Mouse (Mus musculus): ENCODE measurements around the gene Serpinb6a. TPM values are rescaled to one million over a fixed set of nuclear protein-coding genes. Genes with fewer than 3 reads are reported as not detected.

Gene Serpinb6a
- polyA plus RNA-seq, 1 experiment from 2014 or later: 38.8 TPM

Other genes starting within 250 kb of the Serpinb6a start
- not detected in 2 replicates for gene Serpinb6e, start 159.4 kb downstream of the Serpinb6a start, polyA plus RNA-seq (2016; fragmentation: Nextera tagmentation; extraction: Ambion mirVana)
- gene Serpinb6c, start 97.1 kb downstream of the Serpinb6a start, polyA plus RNA-seq (2016; fragmentation: Nextera tagmentation; extraction: Ambion mirVana): 0.29 TPM in 2 replicates
- gene Nqo2, start 38.1 kb downstream of the Serpinb6a start, polyA plus RNA-seq (2016; fragmentation: Nextera tagmentation; extraction: Ambion mirVana): 13.9 and 18.9 TPM in 2 replicates
- gene Ripk1, start 431 bp downstream of the Serpinb6a start, polyA plus RNA-seq (2016; fragmentation: Nextera tagmentation; extraction: Ambion mirVana): 8.7 and 10.4 TPM in 2 replicates
- 34.3 and 35.4 TPM in 2 replicates for gene Bphl, start 34.8 kb upstream of the Serpinb6a start, polyA plus RNA-seq (2016; fragmentation: Nextera tagmentation; extraction: Ambion mirVana)
- 960 and 968 TPM in 2 replicates for gene Tubb2a, start 75.2 kb upstream of the Serpinb6a start, polyA plus RNA-seq (2016; fragmentation: Nextera tagmentation; extraction: Ambion mirVana)
- 425 and 501 TPM in 2 replicates for gene Tubb2b, start 127.7 kb upstream of the Serpinb6a start, polyA plus RNA-seq (2016; fragmentation: Nextera tagmentation; extraction: Ambion mirVana)
- gene Psmg4, start 160.2 kb upstream of the Serpinb6a start, polyA plus RNA-seq (2016; fragmentation: Nextera tagmentation; extraction: Ambion mirVana): 96.9 and 101 TPM in 2 replicates